Mouse (Mus musculus) lung, postnatal 14 days (tissue): ENCODE data around the gene Slc17a4.
A peak's percentile ranks its signal among the peaks of the same experiment; 100 is the strongest.

Source experiments
- DNase-seq: peaks from one replicate; pipeline ENCODE4 v3.0.0; 2021

Slc17a4 gene

DNA sequence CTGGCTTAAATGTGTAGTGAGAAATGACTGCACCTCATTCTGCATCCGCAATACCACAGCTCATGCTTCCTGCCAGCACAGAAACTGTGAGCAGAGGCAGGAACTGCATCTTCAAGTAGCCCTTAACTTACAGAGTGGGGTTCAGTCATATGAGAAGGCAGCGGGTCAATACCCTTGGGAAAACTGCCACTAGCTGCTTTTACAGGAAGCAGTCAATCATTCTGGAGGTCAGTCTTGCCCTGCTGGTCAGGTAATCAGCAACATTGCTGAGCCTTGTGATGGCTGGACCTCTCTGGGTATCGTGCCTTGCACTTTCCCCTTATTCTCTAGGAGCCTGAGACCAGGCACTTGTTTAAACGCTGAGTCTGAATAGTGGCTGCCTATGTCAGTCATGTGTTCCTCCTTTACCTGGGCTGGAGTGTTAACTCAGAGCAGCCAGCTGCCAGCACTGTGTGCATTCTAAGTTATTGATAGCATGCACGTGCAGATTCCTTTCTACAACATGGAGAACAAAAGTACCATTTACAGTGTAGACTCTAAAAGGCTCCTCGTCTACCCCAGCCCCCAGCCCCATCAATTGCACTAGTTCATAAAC is 25.7 kb downstream of the Slc17a4 start:
- DNase-seq: no peak

DNA sequence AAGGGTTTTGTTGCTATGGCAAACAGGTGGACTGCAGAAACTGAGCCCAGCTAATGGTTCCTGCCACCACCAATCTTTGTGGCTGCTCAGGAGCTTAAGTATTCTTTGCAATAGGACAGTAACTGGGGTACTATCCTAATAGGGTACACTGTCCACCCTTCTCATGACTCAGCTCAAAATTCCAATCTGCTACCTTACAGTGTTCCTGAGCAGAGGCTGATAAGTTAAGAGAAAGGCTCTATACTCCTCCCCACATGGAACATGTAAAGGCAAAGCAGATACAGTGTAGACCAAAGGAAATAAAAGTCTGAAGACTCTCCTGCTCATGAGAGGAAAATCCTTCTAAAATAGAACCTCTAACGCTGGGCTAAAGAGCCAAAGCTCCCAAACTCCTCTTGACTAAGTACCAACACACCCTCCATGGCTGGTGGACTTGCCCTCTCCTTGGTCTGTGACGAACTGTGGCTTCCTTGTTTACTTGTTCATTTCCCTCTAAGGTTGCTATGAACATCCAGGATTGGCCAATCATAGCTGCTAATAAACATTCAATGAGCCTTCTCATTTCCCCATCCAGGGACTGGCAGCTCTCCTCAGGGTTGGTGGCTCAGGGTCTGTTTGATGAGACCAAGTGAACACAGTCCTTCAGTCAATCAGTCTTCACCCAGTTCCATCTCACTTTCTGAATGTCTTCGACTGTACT is 27.6 kb downstream of the Slc17a4 start:
- no peak for DNase-seq

DNA sequence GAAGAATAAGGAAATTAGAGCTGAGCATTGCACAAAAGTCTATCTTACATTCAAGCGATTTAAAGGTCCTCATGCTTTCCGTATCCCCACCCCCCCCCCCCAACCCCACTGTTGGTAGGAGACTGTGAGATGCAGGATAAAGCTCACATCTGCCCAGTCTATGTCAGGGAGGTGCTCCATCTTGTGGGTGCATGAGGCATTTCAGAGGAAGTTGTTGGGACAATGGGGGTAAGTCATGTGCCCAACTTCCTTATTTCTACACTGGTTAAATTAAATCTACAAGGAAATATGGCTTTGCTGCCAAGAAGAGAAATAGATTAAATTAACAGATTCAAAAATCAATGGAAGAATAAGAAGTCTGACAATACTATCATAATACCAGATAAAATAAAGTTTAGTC is 29.3 kb downstream of the Slc17a4 start:
- DNase-seq: peak; percentile 6

DNA sequence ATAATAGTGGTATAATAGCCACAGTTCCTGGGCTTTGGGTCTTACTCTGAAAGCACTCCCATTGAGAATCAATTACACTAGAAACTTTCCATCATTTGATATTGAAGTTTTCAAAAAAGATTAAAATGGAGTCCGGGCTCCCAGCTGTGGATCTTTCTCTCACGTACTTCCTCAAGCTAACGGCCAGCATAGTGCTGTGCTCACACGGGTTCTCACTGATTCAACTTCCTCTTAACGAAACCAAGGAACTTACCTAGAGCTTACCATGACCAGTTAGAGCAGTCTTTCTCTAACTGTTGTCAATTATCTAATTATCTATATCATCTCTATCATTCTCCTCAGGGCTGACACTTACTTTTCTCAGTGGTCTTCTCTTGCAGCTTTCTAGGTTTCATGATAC is 35.2 kb downstream of the Slc17a4 start:
- no peak for DNase-seq

DNA sequence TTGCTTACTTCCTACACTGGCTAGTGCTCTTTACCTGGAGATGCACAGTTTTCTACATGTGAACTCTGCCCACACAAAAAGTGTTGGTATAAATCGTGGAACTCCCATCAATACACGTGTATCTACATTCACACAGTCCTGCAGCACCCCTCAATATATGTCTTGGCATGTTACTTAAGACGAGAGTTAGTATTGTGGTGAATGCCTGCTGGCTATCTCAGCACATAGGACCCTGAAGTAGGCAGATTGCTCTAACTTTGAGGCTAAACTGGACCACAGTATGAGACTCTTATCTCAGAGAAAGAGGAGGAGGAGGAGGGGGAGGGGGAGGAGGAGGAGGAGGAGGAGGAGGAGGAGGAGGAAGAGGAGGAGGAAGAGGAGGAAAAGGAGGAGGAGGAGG is 35.7 kb downstream of the Slc17a4 start:
- DNase-seq: no peak

DNA sequence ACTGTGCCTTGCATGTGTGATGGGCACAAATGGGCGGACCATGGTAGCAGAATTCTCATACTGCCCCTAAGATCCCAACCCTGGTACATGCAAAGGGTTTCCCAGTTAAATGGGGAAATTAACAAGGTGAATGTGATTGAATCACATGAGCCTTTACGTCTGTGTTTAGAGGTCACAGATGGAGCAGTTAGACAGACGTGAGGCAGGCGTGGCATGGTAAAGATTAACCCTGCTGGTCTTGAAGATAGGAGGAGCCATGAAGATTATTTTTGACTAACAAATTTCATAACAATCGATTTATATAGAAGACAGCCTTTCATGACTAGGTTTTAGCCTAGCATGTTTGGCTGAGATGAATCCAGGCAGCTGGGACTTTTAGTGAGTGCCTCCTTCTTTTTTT is 41.7 kb downstream of the Slc17a4 start:
- DNase-seq: no peak

DNA sequence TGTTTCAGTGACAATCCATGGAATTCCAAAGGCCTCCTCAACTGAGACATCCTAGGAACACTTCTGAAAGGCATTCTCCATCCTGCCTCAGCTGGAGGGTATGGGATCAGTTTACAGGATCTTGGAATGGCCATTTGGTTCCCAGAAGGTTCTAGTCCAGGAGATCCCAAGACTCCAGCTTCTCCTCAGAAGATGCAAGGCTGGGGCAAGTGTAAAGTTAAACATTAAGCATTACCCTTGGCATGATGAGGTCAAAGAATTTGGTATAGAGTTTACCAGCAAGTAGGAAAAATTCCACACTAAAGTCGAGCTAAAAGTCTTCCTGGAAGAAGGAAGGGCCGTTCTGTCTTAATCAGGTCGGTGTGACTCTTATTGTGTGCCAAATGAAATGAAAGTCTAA is 44.8 kb downstream of the Slc17a4 start:
- no peak for DNase-seq

DNA sequence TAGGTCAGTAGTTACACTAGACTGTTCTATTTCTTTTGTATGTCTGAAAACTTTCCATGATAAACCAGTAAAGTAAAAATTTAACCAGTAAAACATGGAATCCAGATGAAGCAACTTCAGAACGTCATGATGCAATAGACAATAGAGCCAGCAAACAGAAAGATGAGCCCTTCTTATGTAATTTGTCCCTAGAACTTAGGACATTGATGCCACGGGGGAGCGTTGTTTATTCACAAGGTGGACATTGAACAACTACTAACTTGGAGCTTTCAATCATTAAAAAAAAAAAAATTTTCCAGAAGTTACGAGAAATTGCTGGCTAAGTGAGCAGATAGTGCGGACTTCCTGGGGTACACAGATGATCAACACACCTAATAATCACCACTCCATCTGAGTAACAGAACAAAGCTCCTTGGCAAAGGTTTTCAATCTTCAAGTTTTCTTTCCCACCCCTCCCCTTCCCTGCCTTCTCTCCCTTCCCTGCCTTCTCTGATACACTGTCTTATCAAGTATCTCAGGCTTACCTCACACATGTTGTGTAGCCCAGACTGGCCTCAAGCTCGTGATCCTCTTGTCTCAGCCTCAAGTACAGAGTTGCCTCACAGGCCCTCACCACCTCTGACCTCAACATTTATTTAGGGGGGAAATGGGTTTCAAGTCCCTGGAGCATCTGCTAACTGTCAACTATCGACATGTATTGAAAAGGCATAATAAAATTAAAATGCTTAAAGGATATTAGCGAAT is 45.8 kb downstream of the Slc17a4 start:
- DNase-seq: no peak

DNA sequence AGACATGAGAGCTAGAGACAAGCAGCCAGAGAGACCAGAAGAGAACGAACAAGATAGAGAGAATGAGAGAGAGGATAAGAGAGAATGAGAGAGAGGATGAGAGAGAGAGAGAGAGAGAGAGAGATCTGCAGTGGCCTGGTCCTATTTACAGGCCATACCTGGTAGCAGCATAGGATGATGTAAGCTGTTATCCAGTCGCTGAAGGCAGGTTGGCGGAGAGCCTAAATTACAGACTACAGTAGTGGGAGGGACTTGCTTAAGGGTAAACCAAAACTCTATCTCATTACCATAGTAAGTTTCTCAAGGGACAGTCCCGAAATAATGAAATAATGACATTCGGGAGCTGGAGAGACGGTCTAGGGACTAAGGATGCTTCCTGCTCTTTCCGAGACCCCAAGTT is 47.4 kb downstream of the Slc17a4 start, which contains the start of gene Slc17a1:
Slc17a1 (plus strand) TSS at position 346 of the 400 bp plus-strand sequence.
- DNase-seq: no peak

DNA sequence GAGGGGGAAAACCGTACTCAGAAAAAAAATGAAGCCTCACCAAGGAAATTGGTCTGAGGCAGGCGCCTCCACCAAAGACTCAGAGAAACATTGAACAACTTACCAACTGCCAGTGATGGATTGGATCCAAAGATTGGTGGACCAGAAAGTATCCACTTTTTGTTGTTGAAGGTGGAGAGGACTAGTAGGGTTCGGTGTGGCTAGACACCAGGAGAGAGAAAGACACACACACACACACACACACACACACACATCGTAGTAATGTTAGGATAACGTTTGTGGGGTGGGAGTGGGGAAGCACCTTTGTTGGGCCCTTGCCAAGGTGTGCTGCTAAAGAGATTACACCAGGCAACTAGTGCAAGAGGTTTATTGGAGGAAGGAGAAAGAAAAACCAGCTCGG is 47.8 kb downstream of the Slc17a4 start:
- no peak for DNase-seq

DNA sequence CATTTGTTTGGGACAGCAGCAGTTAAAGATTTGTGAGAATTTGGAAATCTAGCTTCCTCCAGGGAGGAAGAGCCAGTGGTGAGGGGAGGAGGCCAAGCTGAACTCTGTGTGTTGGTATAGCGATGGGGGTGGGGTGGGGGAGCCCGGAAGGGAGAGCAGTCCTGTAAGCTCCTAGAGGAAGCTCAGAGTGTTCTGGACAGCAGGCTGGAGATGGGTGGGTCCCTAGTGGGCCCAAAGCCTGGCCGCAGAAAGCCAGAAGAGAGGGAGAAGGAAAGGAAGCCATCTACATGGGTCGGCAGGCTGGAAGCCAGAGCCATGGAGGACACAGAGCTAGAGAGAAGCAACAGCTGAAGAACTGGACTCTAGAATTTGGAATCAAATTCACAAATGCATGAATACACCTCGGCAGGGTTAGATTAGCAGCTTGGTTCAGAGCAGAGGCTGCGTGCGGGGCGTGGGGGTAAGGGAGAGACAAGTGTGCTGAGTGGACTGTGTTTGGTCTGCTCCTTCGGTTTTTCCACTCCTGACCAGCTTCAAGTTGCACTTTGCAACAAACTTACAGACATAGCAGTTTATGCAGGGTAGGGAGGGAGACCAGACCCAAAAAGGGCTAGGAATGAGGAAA is 48.6 kb downstream of the Slc17a4 start:
- peak; percentile 2 for DNase-seq

DNA sequence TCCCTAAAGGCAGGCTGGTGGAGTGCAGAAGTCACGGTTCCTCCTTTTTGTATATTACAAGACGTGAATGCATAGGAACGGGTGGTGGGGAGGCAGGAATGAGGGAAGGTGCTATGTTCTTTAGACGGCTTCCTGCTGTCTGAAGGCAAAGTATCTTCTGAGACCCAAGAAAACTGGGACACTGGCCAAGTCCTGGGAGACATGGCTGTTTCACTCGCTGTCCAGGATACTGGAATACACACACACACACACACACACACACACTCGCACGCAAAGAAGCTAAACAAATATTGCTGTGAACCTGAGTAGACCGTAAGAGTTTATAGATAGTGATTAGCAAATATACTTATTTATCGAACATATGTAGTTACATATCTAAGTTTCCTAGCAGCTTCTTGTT is 50.1 kb downstream of the Slc17a4 start:
- DNase-seq: peak; percentile 20

DNA sequence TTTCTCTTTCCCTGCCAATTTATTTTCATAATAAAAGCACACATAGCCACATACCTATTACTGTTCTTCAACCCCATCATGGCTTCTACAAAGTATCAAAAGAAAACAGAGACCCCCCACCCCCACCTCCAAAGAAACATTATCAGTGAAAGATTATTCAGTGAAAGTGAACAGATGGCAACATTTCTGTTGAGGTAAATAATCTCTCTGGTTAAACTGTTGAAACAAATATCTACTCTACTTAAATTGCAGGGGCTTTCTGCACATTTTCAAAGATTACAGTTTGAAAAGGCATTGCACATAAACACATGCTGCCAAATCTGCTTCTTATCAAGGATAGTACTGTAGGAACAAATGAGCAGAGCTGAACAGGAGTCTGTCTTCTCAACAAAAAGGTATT is 53.0 kb downstream of the Slc17a4 start:
- no peak for DNase-seq

DNA sequence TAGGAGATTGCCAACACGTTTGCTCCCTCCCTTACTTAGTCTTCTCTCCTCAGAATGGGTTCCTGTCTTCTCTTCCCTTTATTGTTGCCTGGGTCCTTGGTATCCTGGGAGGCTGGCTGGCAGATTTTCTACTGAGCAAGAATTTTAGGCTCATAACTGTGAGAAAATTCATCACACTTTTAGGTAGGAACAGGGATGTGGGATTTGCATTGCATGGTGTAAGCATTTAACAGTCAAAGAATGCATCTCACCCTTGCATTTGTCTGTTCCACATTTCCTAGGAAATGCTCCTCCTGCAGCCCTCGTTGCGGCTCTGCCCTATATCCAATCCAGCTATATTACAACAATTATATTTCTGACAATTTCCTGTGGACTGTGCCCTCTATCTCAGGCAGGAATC is 58.4 kb downstream of the Slc17a4 start:
- DNase-seq: no peak

DNA sequence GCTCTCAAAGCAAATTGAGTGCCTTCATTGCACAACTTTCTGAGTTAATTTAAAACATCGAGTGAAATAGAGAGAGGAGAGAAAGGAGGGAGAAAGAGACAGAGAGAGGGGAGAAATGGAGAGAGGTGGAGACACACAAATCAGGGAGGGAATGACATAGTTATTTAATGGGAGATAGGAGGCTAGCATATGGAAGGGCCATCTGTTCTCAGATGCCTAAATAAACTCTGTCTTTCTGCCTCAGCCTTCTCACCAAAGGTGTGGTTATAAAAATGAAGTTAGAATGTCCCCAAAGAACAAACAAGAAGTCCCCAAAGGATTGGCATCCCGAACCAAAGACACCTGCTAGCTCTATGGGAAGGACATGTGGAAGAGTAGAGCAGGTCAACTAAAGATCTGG is 65.5 kb downstream of the Slc17a4 start:
- no peak for DNase-seq
